Mouse (Mus musculus): ENCODE measurements at regions not wholly inside any gene's neighbourhood (a gene's known extent, or its start where the extent isn't known, plus 50 kb on each side); places are given as distances from the start of the nearest gene placed in this dataset.

DNA sequence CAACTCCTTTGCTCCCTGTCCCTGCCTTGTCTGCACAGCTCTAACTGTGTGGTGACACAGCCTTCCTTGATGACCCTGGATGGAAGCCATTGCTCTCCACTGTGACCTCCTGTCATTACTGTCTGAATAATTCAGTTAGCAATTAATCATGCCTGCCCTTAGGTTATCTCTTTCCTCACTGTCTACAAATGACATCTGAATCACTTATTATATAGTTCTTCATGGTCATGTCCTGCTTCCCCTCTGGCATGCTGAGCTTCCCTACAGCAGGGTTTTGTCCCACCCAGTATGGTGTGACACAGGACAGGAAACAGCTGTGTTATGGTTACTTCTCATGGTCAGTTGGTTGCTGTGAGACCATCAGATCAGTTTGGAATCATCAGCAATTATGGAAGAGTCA is 458.9 kb downstream of the Ajap1 start:
- H3K9ac ChIP-seq = no peak overlapping the region
- ATAC-seq (ENCODE audit: insufficient read depth) = peak; percentile 63
- no peak overlapping the region for H3K4me3 ChIP-seq (ENCODE audit: low read depth, low read length)
- peak; percentile 66 for DNase-seq
- TF ChIP-seq CTCF (IDR thresholded peaks at IDR 0.05; ENCODE audit: low read depth) = no peak
- no peaks in the 10 kb centered on the region for H3K27me3 ChIP-seq (ENCODE audit: insufficient read depth, low read length)
- no peaks in the 10 kb centered on the region for H3K36me3 ChIP-seq (ENCODE audit: insufficient read depth)
- no peak overlapping the region for H3K27ac ChIP-seq (ENCODE audit: low read depth)
- no peak overlapping the region for H3K4me2 ChIP-seq
- no peaks in the 10 kb centered on the region for H3K9me3 ChIP-seq (ENCODE audit: low read depth, low read length)
- H3K4me1 ChIP-seq (ENCODE audit: insufficient read depth) = no peaks in the 10 kb centered on the region

DNA sequence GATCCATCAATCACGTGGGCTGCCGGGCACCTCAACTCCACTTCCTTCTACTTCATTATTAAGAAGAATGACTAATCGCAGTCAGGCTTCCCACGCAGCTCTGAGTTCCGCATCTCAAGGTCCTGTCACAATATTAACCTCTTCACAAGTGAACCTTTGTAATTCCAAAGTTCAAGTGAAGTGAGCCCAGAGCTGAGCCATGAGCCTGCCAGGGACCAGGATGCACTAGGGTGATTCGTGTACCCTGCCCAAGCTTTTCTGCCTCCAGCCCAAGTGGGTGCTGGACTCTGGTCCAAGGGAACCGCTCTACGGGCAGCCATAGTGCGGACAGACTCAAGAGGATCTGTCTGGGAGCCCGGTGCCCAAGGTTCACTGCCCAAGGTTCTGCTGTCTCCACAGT is 463.4 kb downstream of the Ajap1 start:
- WGBS = 72% methylated on average over 10 of the region's 10 CpGs
- Histone ChIP-seq H3K27me3 (ENCODE audit: insufficient read depth, low read length) (no peaks in the 10 kb centered on the region), H3K36me3 (ENCODE audit: insufficient read depth) (no peaks in the 10 kb centered on the region), H3K9ac (no peak overlapping the region), H3K27ac (ENCODE audit: low read depth) (no peak overlapping the region), H3K4me1 (ENCODE audit: insufficient read depth) (no peaks in the 10 kb centered on the region), H3K4me2 (no peak overlapping the region), H3K4me3 (ENCODE audit: low read depth, low read length) (no peak overlapping the region), H3K9me3 (ENCODE audit: low read depth, low read length) (no peaks in the 10 kb centered on the region)
- TF ChIP-seq CTCF (IDR thresholded peaks at IDR 0.05; ENCODE audit: low read depth) = no peak
- ATAC-seq (ENCODE audit: insufficient read depth) (no peak), DNase-seq (no peak)

DNA sequence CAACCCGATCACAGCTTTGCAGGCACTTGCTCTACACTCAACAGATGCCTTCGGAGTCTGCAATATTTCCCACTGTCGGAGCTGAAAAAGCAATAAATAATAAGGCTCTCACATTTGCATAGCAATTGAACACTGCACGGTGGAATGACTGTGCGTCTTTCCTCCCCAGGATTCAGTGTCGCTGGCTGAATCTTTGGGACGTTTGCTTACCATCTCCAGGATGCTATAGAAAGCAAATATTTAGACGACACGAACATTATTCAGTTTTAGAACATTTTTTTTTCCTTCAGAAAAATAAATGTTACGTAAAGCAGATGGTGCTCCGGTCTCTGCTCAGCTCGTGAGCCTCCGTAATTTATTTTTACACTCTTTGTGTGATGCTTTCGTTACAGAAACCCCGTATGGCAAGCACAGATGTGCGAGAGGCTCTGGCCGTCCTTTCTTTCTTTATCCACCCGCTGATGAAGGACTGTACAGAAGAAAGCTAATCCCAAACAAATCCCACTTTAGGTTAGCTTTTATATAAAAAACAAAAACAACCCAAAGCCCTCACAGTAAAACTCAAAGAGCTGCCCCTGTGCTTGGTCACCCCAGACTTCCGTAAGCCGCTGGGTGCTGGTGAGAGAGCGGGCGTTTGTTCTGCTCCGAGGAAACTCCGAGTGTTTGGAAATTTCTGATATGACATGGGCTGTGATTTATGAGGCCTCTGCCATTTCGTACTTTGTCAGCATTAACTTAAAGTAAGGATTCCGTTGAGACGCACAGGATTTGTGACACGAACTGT is 464.3 kb downstream of the Ajap1 start:
- ATAC-seq (ENCODE audit: insufficient read depth) (no peak), DNase-seq (peak; percentile 20)
- Histone ChIP-seq H3K4me3 (ENCODE audit: low read depth, low read length) (peak overlapping the region; percentile 9; the same call in 1 of the 2 replicates), H3K27me3 (ENCODE audit: insufficient read depth, low read length) (no peaks in the 10 kb centered on the region), H3K9ac (no peak overlapping the region), H3K9me3 (ENCODE audit: low read depth, low read length) (no peaks in the 10 kb centered on the region), H3K36me3 (ENCODE audit: insufficient read depth) (no peaks in the 10 kb centered on the region), H3K4me2 (peak overlapping the region; percentile 43), H3K4me1 (ENCODE audit: insufficient read depth) (no peaks in the 10 kb centered on the region), H3K27ac (ENCODE audit: low read depth) (no peak overlapping the region)
- no peak for TF ChIP-seq CTCF (IDR thresholded peaks at IDR 0.05; ENCODE audit: low read depth)
- 33% methylated on average over 28 of the region's 28 CpGs for WGBS

DNA sequence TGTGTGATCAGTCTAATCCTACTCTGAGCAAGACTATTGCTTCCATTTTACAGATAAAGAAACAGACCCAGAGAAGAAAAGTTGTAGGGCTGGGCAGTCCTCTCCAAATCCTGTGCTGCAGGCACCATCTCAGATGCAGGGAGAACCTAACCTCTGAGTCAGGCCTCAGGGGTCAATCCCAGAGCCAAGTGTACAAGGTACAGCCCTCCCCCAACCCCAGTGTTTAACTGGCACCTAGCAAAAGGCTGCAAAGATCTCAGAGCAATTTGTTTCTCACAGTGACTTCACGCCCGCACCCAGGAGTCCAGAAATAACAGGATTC is 464.8 kb downstream of the Ajap1 start:
- DNase-seq = no peak
- Histone ChIP-seq H3K4me1 (ENCODE audit: insufficient read depth) (no peaks in the 10 kb centered on the region), H3K27me3 (ENCODE audit: insufficient read depth, low read length) (no peaks in the 10 kb centered on the region), H3K9ac (no peak overlapping the region), H3K27ac (ENCODE audit: low read depth) (no peak overlapping the region), H3K36me3 (ENCODE audit: insufficient read depth) (no peaks in the 10 kb centered on the region), H3K4me3 (ENCODE audit: low read depth, low read length) (no peak overlapping the region), H3K4me2 (no peak overlapping the region), H3K9me3 (ENCODE audit: low read depth, low read length) (no peaks in the 10 kb centered on the region)
- no peak for ATAC-seq (ENCODE audit: insufficient read depth)
- TF ChIP-seq CTCF (IDR thresholded peaks at IDR 0.05; ENCODE audit: low read depth) = no peak
- WGBS = 58% methylated on average over 2 of the region's 2 CpGs

DNA sequence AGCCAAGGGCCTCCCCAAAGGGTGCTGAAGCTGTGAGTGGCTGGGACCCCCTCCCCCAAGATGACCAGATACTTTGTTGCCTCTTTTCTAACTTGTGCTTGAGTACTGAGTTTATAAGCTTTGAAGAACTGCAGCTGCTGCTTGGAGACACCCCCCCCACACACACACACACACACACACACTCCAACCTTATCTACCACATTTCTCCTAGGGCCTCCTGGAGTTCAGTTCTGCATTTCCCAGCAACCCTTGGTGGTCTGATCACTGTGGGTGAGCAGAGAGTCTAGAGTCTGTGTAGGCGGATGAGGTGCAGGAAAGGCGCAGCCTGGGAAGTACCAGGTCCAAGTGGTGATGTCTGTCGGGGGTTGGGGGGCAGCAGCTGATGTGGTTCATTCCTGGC is 479.3 kb downstream of the Ajap1 start:
- no peak overlapping the region for H3K9ac ChIP-seq
- DNase-seq (peak; percentile 27), ATAC-seq (ENCODE audit: insufficient read depth) (no peak; the same call in 1 of the 2 replicates)
- 51% methylated on average over 3 of the region's 3 CpGs for WGBS
- H3K4me2 ChIP-seq = no peak overlapping the region
- TF ChIP-seq CTCF (IDR thresholded peaks at IDR 0.05; ENCODE audit: low read depth) = no peak
- no peaks in the 10 kb centered on the region for H3K27me3 ChIP-seq (ENCODE audit: insufficient read depth, low read length)
- no peak overlapping the region for H3K27ac ChIP-seq (ENCODE audit: low read depth)
- H3K36me3 ChIP-seq (ENCODE audit: insufficient read depth) = no peaks in the 10 kb centered on the region
- no peaks in the 10 kb centered on the region for H3K4me1 ChIP-seq (ENCODE audit: insufficient read depth)
- no peaks in the 10 kb centered on the region for H3K9me3 ChIP-seq (ENCODE audit: low read depth, low read length)
- H3K4me3 ChIP-seq (ENCODE audit: low read depth, low read length) = no peak overlapping the region

DNA sequence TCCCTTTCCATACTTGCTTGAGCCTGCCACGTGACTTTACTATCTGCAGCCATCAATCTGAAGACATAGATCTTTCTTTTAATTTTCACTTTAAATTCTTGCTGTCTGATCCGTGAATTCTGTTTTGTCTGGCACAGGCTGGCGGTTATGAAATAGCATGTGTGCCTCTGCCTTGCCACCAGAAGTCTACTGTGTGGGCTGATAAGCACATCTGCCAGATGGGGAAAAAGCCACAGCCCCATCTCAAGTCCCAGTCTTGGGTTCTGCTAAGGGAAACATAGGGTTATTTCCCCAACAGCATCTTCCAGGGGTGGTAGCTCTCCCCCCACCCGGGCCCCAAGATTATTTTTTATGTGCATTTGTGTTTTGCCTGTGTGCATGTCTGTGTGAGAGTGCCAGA is 480.1 kb downstream of the Ajap1 start:
- Histone ChIP-seq H3K36me3 (ENCODE audit: insufficient read depth) (no peaks in the 10 kb centered on the region), H3K4me1 (ENCODE audit: insufficient read depth) (no peaks in the 10 kb centered on the region), H3K9me3 (ENCODE audit: low read depth, low read length) (no peaks in the 10 kb centered on the region), H3K4me3 (ENCODE audit: low read depth, low read length) (no peak overlapping the region), H3K9ac (no peak overlapping the region), H3K27me3 (ENCODE audit: insufficient read depth, low read length) (no peaks in the 10 kb centered on the region), H3K4me2 (no peak overlapping the region), H3K27ac (ENCODE audit: low read depth) (no peak overlapping the region)
- DNase-seq (no peak), ATAC-seq (ENCODE audit: insufficient read depth) (no peak)
- TF ChIP-seq CTCF (IDR thresholded peaks at IDR 0.05; ENCODE audit: low read depth) = no peak
- 50% methylated on average over 4 of the region's 4 CpGs for WGBS

DNA sequence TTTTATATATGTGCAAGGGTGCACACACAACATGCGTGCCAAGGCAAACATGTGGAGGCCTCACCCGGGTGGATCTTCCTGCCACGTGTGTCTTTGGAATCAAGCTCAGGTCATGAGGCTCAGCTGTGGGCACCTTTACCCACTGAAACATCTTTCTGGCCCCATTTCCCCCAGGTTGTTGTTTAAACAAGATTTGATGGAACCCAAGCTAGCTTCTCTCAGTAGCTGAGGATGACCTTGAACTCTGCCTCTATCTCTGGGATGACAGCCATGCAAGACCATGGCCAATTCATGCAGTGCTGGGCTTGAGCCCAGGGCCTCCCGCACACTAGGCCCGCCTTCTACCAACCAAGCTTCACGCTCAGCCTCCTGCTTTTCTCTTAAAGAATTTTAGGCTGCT is 480.9 kb downstream of the Ajap1 start:
- ATAC-seq (ENCODE audit: insufficient read depth) (no peak), DNase-seq (no peak)
- Histone ChIP-seq H3K4me1 (ENCODE audit: insufficient read depth) (no peaks in the 10 kb centered on the region), H3K4me3 (ENCODE audit: low read depth, low read length) (no peak overlapping the region), H3K4me2 (no peak overlapping the region), H3K27ac (ENCODE audit: low read depth) (no peak overlapping the region), H3K27me3 (ENCODE audit: insufficient read depth, low read length) (no peaks in the 10 kb centered on the region), H3K9me3 (ENCODE audit: low read depth, low read length) (no peaks in the 10 kb centered on the region), H3K9ac (no peak overlapping the region), H3K36me3 (ENCODE audit: insufficient read depth) (no peaks in the 10 kb centered on the region)
- no peak for TF ChIP-seq CTCF (IDR thresholded peaks at IDR 0.05; ENCODE audit: low read depth)
- WGBS = 79% methylated on average over 6 of the region's 6 CpGs
